Mouse (Mus musculus): ENCODE results near the gene Mtf2. TPM values are rescaled to one million over a fixed set of nuclear protein-coding genes. Genes with fewer than 3 reads are reported as not detected.
"Not testable (repeated sequence)": the region's sequence is repeated elsewhere in the genome, so short reads cannot be mapped to it uniquely, and the experiment has no call there.

Mtf2 gene
- total RNA-seq (2021): 10 to 100 TPM; 46.3 to 48.1 TPM
- long read RNA-seq, full-length matches to known transcripts: 7 of 23 reads
- long read RNA-seq, partial matches to known transcripts: 2 of 23 reads
- long read RNA-seq, other reads (novel, unspliced or antisense): 14 of 23 reads

DNA sequence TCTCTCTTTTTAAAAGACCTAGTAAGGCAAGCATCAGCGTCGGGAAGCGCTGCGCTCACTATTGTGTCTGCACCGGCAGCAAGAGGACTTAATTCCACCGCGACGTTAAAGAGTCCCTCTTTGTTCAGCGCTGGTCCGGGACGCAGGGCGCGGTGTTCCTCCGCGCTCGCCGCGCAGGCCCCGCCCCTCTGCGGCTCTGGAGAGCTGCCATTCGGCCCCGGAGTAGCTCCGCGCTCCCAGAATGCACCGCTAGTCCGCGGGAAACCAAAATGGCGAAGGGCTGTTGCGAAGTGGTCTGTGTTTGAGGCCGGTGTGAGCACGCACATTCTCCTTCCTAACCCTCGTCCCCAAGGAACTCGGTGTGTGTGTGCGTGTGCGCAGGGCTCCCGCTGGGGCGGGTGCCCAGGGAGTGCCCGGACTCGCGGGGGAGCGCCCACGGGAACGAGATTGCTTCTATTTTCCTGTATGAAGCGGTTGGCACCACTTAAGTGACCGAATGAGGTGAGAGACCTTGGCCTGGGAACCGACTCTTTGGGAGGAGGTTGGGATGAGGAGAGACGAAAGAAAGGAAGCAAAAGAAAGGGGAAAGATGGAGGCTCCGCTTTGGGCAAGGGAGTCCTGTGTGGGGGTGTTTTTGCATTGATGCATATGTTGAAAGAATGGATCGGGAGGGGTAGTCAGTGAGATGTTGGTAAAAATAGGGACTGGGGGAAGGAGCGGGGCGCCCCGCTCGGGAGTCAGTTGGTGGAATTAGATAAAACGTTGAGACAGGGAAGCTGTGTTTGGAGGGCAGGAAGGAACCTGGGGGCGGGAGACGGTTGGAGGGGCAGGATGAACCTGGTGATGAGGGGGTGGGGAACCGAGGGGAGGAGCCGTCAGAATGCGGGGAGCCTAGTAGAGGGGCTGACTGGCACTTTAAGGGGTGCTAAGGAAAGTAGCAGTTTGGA, at the start of gene Mtf2:
TSS of gene Mtf2 (plus strand) at position 210 of the 947 bp plus-strand sequence.
- peak; percentile 95 to 98 for DNase-seq (ENCODE audit: low spot score in 2 of 2)

DNA sequence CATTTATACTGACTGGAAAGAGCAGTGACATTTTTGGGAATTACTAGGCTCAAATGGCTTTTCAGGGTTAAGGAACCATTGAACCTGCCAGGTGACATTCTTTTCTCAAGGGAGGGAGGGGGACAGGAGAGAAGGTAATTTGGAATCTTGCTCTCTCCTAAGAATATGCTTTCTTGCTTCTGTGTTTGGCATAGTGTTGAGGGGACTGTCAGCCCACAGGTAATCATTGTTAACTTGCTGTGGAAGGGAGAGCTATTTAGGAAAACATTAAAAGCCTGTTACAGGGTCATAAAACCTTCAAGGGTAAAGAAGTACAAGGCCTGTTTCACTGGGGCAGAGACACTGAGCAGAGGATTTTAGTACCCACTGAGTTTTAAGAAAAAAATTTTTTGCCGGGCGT, 48.2 kb upstream of the Mtf2 start:
- no peak for DNase-seq (ENCODE audit: low spot score in 2 of 2)

DNA sequence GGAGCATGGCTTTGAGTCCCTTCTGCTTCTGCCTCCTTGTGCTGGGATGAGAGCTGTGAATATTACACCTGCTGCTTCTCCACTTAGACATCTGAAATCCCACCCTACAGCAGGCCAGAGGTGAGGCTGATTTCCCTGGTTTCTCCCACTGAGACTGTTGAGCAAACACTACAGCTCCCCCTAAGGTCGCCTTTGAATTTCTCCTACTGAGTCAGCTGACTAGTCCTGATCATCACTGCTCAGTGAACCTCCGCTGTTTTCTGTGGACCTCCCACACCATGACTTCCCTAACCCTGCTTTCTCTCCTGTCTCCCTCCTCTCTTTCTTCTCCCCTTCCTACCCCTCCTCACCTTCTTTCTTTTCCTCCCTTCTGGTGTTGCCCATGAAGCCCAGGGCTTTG, 46.1 kb upstream of the Mtf2 start:
- no peak for DNase-seq (ENCODE audit: low spot score in 2 of 2)

DNA sequence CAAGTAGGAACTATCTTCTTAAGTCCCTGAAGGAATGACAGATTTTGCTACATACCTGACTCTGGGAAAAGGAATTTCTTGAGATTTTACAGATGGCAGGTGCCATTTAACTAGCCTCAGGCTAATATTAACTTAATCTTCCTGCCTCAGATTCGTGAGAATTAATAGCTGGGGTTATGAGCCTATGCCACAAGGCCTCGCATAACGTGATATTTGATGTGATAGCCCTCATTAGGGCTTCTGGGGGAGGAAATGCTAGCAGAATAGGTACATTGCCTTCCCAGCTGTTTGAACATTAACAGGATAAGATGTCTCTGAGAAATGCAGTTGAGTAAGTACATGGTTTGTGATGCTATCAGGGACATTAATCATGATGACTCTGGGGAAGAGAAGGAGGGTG, 44.1 kb upstream of the Mtf2 start:
- DNase-seq (ENCODE audit: low spot score in 2 of 2): no peak

DNA sequence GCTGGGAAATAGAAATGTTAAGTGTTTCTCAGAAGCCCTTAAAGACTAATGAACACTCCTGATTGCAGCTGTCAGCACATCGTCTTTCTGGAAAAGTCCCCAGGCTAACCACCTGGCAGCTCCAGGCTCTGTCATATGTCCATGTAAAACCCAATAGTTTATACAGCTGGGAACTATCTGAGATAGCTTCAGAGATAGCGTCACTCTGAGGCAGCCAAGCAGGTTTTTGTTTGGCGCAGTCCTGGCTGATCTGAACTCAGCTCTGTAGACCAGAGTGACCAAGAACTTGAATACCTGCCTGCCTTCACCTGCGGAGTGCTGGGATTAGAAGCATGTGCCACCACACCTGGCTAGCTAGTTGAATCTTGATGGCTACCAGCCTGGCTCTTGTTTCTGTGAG, 37.2 kb upstream of the Mtf2 start:
- DNase-seq (ENCODE audit: low spot score in 2 of 2): no peak

DNA sequence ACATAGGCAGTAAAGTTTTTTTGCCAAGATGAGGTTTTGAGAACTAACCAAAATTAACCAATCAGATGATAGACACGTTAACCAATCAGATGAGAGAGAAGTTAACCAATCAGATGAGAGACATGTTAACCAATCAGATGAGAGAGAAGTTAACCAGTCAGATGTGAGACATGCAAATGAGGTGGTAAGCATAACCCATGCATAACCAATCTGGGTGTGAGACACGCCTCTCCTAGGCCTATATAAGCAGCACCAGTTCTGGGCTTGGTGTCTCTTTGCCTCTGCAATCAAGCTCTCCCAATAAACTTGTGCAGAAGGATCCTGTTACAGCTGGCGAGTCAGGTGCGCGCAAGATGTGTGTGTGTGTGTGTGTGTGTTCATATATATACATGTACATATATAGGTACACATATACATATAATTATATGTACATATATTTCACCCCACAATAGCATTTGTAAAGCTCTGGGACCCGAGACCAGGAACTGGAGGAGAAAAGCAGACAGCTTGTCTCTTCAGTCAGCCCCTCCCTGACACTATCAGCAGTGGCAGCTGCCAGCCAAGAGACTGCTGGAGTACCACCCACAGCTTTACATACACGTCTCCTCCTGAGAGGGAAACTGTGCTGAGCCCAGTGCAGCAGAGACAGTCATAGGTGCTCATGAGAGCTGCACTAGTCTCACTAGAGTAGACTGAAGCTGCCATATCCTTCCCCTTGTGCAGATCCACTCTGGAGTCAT, 36.5 kb upstream of the Mtf2 start:
- DNase-seq (ENCODE audit: low spot score in 2 of 2): peak; percentile 7 to 41

DNA sequence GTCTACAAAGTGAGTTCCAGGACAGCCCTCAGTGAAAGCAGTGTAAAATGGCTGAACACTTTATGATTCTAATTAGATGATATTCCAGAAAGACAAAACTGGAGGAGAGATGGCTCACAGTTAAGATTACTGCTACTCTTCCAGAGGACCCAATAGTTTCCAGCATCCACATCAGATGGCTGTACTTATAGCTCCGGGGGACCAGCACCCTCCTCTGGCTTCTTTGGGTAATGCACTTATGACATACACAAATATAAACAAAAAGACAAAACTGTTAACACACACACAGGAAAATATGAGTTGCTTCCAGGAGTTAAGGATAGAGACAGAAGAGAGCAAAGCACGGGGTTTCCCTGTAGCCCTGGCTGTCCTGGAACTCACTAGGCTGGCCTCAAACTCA, 35.5 kb upstream of the Mtf2 start:
- DNase-seq (ENCODE audit: low spot score in 2 of 2): no peak

DNA sequence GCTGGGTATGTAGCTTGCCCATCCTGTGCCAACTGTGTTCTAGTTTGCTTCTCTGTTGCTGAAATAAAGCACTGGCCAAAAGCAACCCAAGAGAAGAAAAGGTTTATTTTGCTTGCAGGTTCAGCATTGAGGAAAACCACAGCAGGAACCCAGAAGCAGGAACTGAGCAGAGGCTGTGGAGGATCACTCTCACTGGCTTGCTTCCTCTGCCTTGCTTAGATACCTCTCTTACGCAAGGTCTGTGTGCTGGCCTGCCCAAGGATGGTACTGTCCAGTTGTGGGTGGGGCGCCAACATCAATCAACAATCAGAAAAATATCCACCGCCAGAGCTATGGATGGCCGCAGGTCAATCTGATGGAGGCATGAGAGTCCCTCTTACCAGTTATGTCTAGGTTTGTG, 34.2 kb upstream of the Mtf2 start:
- DNase-seq (ENCODE audit: low spot score in 2 of 2): no peak

DNA sequence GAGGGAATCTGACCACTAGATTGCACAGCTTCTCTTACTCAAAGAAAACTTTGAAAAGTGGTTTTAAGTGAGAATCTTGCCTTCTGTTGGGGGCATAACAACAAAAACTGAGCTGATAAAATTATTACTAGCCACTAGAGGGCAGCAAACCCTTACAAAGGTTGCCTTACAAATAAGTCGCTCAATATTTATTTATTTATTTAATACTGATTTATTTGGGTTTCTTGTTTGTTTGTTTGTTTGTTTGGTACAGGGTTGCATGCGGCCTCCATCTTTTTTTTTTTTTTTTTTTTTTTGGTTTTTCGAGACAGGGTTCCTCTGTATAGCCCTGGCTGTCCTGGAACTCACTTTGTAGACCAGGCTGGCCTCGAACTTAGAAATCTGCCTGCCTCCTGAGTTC, 31.3 kb upstream of the Mtf2 start:
- DNase-seq (ENCODE audit: low spot score in 2 of 2): peak in 1 of 2 experiments; percentile 68

DNA sequence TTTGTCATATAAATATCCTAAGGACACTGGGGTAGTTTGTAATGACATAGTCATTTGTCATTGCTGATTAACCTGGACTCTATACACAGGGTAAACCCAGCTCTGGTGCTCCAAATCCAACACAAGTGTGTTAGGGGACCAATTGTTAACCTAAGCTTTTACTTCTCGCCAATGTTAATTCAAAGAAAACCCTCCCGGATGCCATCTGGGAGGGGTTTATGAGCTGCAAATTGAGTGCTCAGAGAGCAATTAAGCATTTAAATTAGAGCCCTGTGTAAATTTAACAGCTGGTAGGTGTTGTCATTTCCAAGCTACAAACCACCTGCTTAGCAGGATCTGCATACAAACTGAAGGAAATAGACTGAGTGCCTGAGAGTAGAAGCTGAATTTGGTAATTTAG, 30.0 kb upstream of the Mtf2 start:
- DNase-seq (ENCODE audit: low spot score in 2 of 2): no peak

DNA sequence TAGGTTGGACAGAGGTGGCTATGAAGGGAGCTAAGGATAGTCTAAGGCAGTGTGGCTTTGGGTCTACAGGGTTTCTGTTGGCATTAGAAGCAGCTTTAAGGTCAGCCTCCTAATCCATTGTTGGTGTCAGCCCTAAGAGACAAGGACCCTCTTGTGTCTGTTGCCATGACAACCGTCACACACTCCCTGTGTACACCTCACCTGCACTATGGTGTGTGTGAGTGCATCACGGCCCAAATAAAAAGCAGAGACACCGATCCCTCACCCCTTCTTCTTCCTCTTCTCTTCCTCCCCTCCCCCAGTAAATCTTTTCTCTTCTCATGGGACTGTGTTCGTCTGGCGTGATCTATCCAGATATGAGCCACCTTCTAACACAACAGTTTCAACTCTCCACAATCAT, 23.4 kb upstream of the Mtf2 start:
- DNase-seq (ENCODE audit: low spot score in 2 of 2): no peak

DNA sequence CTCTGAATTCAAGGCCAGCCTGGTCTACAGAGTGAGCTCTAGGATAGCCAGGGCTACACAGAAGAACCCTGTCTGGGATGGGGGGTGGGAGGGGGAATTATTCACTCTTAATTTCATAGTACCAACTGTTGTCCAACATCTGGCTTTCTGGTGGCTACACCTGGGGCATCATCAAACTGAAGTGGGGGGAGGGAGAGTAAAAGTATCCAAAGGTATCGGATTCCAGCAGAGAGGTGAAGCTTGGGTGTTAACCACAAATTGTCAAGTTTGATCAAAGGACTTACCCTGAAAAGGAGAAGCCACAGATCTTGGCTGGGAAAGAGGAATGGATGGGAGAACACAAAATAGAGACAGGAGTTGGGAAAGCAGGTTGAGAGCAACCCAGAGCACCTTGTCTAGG, 21.6 kb upstream of the Mtf2 start:
- DNase-seq (ENCODE audit: low spot score in 2 of 2): no peak

DNA sequence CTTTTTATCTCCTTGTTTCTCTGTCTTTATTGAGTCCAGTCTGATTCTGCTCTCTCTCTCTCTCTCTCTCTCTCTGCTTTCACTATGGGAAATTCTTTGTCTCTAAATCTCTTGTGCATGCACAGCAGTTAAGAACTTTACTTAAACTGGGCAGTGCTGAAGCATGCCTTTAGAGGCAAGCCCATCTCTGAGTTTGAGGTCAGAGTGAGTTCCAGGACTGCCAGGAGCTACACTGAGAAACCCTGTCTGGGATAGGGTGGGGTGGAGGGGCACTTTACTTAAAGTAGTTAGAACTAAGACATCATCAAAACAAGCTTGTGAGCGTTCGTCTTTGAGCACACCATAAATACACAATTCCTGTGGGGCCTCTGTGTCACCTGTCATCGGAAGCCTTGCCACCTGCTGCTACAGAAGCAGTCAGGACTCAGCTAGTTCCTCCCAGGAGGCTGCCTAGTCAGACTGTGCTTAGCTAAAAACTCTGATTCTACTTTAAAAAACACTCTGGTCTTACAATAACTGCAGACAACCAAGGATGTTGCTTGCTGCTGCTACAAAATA, 15.7 kb upstream of the Mtf2 start:
- DNase-seq (ENCODE audit: low spot score in 2 of 2): no peak

DNA sequence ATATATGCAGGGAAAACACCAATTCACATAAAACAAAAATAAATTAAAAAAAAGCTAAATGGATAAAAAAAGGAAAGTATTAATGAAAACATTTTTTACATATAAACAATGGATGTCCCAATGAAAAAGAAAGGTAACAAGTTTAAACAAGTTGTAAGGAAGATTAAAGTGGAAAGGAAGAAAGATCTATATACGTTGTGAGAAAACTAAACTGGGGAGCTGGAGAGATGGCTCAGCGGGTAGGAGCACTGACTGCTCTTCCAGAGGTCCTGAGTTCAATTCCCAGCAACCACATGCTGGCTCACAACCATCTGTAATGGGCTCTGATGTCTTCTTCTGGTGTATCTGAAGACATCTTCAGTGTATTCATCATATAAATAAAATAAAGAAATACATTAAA, 14.4 kb upstream of the Mtf2 start:
- DNase-seq (ENCODE audit: low spot score in 2 of 2): no peak

DNA sequence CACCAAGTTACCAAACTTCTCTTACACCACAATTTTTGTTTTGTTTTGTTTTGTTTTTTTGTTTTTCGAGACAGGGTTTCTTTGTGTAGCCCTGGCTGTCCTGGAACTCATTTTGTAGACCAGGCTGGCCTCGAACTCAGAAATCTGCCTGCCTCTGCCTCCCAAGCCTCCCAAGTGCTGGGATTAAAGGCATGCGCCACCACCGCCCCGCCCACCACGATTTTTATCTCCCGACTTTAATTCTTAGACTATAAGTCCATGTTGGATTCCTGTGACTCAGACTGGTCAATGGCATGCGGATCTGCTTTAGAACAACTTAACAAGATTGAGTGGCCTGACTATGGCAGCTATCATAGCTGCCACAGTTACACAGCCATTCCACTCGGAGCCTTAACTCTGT, 13.7 kb upstream of the Mtf2 start:
- not testable (repeated sequence) for DNase-seq (ENCODE audit: low spot score in 2 of 2)

DNA sequence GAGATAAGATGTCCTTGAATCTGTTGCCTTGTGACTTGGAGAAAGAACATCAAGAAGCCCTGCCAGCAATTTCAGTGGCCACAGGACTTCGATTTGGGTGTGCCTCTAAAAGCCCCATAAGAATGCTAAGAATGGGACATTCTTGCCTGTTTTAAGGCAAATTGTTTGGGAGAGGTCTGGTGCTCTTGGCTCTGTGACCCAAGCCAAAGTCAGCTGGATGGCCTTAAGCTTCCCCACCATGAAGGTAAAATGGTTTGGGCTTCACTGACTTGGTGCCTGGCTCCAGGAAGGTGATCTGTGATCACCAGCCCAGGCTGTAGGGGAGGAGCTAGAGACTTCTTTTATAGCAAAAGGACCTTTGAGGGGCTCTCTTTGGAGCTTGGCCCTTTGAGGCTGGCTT, 13.3 kb upstream of the Mtf2 start:
- no peak for DNase-seq (ENCODE audit: low spot score in 2 of 2)

DNA sequence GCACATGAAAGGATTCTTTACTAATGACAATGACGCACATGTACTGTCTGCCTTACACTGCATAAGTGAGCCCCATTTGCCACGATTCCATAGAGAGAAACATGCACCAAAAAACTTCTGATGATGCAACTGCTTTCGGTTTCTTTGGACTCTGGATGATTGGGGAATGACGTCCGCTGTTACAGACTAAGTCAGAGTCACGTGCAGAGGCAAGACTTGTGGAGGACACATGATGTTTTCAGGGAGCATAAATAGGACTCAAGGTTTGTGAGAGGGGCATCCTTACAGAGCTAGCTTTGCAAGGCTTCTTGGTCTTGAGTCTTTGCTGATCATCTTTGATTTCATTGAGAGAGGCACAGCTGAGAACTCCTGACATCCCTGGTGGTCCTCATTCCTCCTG, 11.9 kb upstream of the Mtf2 start:
- DNase-seq (ENCODE audit: low spot score in 2 of 2): no peak

DNA sequence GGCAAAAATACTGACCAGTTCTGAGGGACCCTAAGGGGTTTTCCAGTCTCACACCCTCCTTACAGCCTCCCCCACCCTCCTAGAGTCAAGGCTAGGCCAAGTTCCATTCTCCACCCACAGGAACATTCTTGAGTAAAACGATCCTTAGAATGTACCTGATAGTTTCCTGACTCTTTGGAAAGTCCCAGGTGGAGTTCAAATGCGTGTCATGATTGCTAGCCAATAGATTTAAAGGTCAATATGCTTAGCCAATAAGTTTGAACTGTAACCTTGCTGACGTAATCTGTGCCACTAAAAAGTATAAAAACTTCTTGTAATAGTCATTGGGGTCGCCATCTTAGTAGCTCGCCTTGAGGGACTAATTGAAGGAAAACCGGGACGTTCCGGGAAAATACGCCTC, 5.1 kb upstream of the Mtf2 start:
- DNase-seq (ENCODE audit: low spot score in 2 of 2): no peak

DNA sequence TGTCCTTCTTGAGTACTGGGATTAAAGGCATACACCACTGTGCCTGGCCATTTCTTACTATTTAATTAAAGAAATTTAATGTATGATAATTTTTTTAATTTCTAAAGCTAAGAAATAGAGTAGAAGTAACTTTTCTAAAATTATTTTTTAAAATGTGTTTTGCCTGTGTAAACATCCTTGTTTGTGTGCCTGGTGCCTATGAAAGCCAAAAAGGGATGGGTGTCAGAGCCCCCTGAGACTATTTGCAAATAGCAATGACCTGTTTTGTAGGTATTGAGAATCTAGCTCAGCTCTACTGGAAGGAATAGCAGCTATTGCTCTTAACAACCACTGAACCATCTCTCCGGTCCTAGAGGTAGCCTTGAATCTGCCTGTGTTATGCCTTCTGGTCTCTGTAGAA, 6.8 kb downstream of the Mtf2 start:
- DNase-seq (ENCODE audit: low spot score in 2 of 2): no peak

DNA sequence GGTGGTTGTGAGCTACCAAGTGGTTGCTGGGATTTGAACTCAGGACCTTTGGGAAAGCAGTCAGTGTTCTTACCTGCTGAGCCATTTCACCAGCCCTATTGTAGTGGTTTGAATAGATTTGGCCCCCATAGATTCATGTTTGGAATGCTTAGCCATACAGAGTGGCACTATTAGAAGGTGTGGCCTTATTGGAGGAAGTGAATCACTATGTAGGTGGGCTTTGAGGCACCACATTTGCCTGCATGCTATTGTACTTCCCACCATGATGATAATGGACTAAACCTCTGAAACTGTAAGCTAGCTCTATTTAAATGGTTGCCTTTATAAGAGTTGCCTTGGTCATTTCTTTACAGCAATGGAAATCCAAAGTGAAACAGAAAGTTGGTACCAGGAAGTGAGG, 10.8 kb downstream of the Mtf2 start:
- no peak for DNase-seq (ENCODE audit: low spot score in 2 of 2)

DNA sequence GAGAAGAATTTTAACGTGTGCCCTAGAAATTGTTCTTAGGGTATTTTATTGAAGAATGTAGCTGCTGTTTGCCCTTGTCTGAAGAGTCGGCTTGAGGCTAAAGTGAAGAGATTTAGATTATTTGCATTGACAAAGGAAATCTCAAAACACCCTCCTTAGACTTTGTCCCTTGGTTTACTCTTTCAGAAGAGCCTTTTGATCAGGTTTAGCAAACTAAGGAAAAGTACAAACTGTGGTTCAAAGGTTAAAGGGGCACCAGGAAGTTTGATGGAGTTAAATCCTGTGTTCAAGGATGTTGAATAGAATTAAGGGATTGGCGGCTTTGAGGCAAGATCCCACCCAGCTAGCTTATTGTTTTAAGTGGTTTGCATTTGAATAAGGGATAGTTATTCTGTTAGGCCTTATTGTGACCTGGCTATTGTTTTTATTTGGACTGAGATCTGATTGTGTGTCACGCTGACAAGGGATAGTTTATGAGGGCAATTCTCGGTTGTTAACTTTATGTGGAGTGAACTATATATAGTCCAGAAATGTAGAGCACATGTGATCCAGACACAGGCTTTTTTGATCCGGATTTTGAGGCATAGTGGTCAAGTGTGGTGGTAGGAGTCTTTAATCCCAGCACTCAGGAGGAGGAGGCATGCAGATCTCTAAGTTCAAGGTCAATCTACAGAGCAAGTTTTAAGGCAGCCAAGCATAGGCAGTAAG, 11.5 kb downstream of the Mtf2 start:
- no peak for DNase-seq (ENCODE audit: low spot score in 2 of 2)

Measured in layer of hippocampus, adult 18-20 months (tissue).